Mouse (Mus musculus) small intestine, adult 2 months (tissue): ENCODE results near the gene Btg4.

ENCODE experiments used
- CTCF ChIP-seq: fragments of 200-500 bp; IDR thresholded peaks from 2 replicates; pipeline ENCODE4 v1.5.1; 2012; ENCODE audit warnings: low read depth, mild to moderate bottlenecking, control low read depth, inconsistent platforms, low read length, moderate library complexity, mixed read lengths; ENCODE audit not compliant: insufficient replicate concordance, insufficient read length; ENCODE audit errors: extremely low read depth
- POLR2A ChIP-seq: fragments of 200-500 bp; IDR thresholded peaks from 2 replicates; pipeline ENCODE4 v1.6.1; 2012; ENCODE audit warnings: low read depth, mild to moderate bottlenecking, control low read depth, inconsistent platforms, low read length, moderate library complexity

GRCm38 (mm10) chr9:51070801-51071200 is 10.1 kb downstream of the Btg4 start:
- TF ChIP-seq CTCF = no peak
- TF ChIP-seq POLR2A = no peak
